Mouse (Mus musculus) left cerebral cortex, adult 18-20 months (tissue): ENCODE results near the gene Mcrs1. TPM values are rescaled to one million over a fixed set of nuclear protein-coding genes. Genes with fewer than 3 reads are reported as not detected.
A peak's percentile ranks its signal among the peaks of the same experiment; 100 is the strongest.

Experiments used
- DNase-seq, 2 experiments: peaks; one replicate each; pipeline ENCODE4 v3.0.0; 2021 to 2022; ENCODE audit warnings: low spot score in 2 of 2, mixed read lengths in 1 of 2
- total RNA-seq, 2 experiments: library from RNA; stranded (reverse); gene quantifications; 2 replicates each; pipeline ENCODE4 v1.2.3; 2021

Mcrs1 gene
- total RNA-seq, 2 experiments from 2014 or later = 82.3 to 83.1 TPM

DNA sequence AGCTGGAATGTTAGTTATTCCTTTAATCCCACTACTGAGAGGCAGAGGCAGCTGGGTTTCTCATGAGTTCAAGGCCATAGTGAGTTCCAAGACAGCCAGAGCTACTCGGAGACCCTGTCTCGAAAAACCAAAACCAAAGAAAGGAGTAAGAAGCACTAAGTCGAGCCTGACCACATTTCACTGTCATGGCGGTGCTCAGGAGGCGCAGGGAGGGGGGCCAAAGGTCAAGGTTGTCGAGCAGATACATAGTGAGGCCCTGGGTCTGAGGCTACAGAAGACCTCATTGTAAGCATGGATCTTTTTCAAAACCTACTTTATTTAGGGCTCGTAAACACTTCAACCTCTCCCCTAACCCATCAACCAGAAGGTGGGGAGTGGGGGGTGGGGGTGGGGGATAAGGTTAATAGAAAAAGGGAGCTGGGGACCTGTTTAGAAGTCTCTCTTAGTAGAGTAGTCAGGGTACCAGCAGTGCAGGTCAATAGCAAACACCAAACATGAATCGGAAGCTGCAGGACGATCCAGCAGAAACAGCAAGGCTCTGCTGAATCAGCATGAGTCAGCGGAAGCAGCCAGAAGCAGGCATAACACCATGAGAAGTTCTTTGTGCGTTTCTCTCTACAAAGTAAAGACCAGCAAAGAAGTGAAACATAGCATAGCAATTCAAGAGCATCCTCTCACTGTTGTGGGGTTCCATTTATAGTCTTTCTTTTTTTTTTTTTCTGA, 35.9 kb downstream of the Mcrs1 start:
- no peak for DNase-seq

DNA sequence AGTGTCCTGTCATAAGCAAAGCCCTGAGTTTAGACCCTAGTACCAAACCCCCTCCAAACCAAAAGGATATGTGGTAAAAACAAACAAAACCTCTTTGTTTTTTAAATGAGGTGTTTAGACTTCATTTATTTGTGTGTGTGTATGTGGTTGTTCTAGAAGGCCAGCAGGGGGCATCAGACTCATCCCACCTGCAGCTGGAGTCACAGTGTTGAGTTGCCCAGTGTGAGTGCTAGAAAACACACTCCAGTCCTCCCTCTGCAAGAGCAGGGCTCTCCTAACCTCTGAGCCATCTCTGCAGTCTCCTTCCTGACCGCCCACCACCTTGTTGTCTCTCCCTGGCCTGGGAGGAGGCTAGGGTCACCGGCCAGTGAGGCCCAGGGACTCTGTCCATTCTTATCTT, 36.8 kb downstream of the Mcrs1 start:
- DNase-seq = no peak

DNA sequence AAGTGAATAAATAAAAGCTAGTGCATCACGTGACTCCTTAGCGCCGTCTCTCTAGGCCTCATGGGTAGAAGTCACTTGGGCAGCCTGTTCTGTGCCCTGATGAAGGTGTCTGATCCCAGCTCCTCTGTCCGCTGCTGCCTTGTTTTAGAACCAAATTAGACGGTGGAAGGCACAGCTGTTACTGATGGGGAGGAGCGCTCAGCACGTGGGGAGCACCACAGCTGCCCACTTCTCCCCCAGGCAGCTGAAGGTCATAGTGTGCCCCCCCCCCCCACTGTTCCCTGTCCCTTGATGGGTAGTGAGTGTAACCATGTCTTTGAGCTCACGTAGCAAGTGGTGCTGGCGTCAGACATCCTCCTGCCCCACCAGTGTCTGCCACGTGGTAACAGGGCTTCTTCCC, 38.6 kb downstream of the Mcrs1 start:
- DNase-seq = no peak

DNA sequence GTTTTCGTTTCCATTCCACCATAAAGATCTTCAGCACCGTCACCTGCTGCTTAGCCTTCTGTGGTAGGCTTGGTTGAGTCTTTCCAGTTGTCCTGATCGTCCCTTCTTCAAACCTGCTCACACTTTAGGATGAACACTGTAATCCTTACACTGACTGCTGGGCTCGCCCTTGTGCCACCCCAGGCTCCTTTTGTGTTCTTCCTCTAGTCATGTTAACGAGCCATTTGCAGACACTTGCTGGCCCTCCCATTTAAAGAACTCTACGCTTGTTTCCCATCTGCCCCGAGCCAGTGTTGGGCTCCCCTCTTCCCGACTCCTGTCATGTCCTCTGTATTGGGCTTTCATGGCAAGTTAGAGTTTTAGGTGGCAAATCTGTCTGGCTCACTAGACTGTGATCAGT, 45.8 kb downstream of the Mcrs1 start:
- DNase-seq = no peak

DNA sequence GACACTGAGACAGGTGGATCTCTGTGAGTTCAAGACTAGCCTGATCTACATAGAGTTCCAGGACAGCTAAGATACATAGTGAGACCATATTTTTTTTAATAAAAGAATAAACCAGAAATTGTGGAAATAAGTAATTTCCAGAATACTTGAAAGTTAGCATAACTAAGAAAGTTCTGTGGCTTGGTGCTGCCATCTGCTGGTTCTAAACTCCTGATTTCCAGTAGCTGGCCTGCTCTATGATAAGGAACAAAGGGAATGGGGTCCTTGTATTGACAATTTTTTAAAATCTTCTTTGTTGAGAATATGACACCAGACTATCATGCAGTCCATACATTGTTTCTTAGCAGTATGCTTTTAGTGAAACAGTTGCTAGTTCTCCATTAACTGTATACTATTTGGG, 53.0 kb downstream of the Mcrs1 start:
- DNase-seq = peak in 1 of 2 experiments; percentile 52

DNA sequence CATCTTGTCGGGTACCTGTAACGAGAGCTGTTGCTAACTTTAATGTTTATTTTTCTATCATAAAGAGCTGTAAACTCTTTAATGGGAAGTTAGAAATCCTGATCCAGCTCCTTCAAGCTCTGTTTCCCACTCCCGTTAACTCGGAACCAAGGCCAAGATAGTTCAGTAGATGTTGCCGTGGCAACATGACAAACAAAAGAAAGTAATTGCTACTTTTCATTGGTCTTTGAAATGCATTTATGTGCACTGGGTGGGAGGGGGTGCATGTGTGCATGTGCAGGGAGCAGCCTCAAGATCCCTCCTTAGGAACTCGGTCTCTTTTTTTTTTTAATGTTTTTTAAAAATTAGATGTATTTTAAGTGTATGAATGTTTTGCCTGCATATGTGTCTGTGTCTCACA, 56.7 kb downstream of the Mcrs1 start:
- DNase-seq = no peak

DNA sequence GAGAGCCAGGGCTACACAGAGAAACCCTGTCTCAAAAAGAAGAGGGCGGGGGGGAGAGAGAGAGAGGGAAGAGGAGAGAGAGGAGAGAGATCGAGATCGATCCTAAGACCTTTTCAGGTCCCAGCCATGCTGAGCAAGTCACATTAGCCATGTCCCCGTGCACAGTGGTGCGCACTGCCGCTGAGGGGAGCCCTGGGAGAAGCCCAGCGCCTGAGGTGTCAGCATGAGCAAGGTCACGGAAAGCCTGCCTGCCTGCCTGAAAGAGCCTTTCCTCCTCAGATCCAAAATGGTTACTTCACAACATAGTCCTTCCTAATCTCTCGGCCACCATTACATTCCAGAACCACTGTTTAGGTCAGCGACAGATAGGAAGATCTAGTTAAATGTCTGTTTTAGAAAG, 57.4 kb downstream of the Mcrs1 start:
- no peak for DNase-seq

Other genes starting within 250 kb of the Mcrs1 start
- 10 to 100 TPM; 65.4 to 66.8 TPM for gene Tuba1c, start 222.1 kb downstream of the Mcrs1 start, total RNA-seq
- gene Prph, start 196.8 kb downstream of the Mcrs1 start, total RNA-seq = 1 to 10 TPM in 1 of 2 experiments, under 1 TPM in 1; 0.77 to 2.6 TPM
- not detected for gene Troap, start 177.4 kb downstream of the Mcrs1 start, total RNA-seq
- not detected for gene C1ql4, start 164.1 kb downstream of the Mcrs1 start, total RNA-seq
- gene Dnajc22, start 158.8 kb downstream of the Mcrs1 start, total RNA-seq = not detected
- gene Spats2, start 126.0 kb downstream of the Mcrs1 start, total RNA-seq = 10 to 100 TPM; 32.5 to 33.5 TPM
- gene Kcnh3, start 27.1 kb downstream of the Mcrs1 start, total RNA-seq = 100 to 1,000 TPM; 160 to 178 TPM
- gene Prpf40b, start 43.1 kb upstream of the Mcrs1 start, total RNA-seq = 100 to 1,000 TPM in 1 of 2 experiments, 10 to 100 TPM in 1; 93.7 to 100 TPM
- 1 to 10 TPM; 1.5 to 1.8 TPM for gene Fam186b, start 43.9 kb upstream of the Mcrs1 start, total RNA-seq
- gene Fmnl3, start 118.5 kb upstream of the Mcrs1 start, total RNA-seq = 1 to 10 TPM; 8.5 to 9.6 TPM
- gene Tmbim6, start 140.9 kb upstream of the Mcrs1 start, total RNA-seq = 100 to 1,000 TPM; 331 to 338 TPM
- gene Nckap5l, start 205.8 kb upstream of the Mcrs1 start, total RNA-seq = 10 to 100 TPM; 17.0 to 19.0 TPM
- gene Bcdin3d, start 222.8 kb upstream of the Mcrs1 start, total RNA-seq = 1 to 10 TPM; 4.6 to 4.7 TPM